Mouse (Mus musculus) kidney, embryonic 16.5 days (tissue): Measurements from ENCODE around the gene BC030500. TPM values are rescaled to one million over a fixed set of nuclear protein-coding genes. Genes with fewer than 3 reads are reported as not detected.

ENCODE experiments used
- ATAC-seq: fragments of 200-750 bp; cut with Nextera tagmentation; 2 replicates; pipeline ENCODE4 v1.8.0; 2017; ENCODE audit warnings: moderate TSS enrichment; ENCODE audit not compliant: low FRiP score, low TSS enrichment
- H3K27ac ChIP-seq: fragments of 300-500 bp; sonication (generic); 2 replicates; pipeline ENCODE4 v1.5.1; 2014; ENCODE audit warnings: low read length
- H3K27me3 ChIP-seq: fragments of 300-500 bp; sonication (generic); 2 replicates; pipeline ENCODE4 v1.6.1; 2014; ENCODE audit warnings: low read length, control low read depth, mixed read lengths; ENCODE audit not compliant: insufficient read depth
- H3K36me3 ChIP-seq: fragments of 300-500 bp; sonication (generic); 2 replicates; pipeline ENCODE4 v1.6.1; 2014; ENCODE audit warnings: low read length, control low read depth, mixed read lengths; ENCODE audit not compliant: insufficient read depth
- H3K4me1 ChIP-seq: fragments of 300-500 bp; sonication (generic); 2 replicates; pipeline ENCODE4 v1.6.1; 2014; ENCODE audit warnings: low read length, control low read depth, mixed read lengths; ENCODE audit not compliant: insufficient read depth
- H3K4me2 ChIP-seq: fragments of 300-500 bp; sonication (generic); replicated peaks from 2 replicates; pipeline ENCODE4 v1.6.1; 2014; ENCODE audit warnings: low read depth, low read length
- H3K4me3 ChIP-seq: fragments of 300-500 bp; sonication (generic); 2 replicates; pipeline ENCODE4 v1.5.1; 2014; ENCODE audit warnings: mild to moderate bottlenecking, low read length
- H3K9ac ChIP-seq: fragments of 300-500 bp; sonication (generic); replicated peaks from 2 replicates; pipeline ENCODE4 v1.6.1; 2014; ENCODE audit warnings: low read length
- H3K9me3 ChIP-seq: fragments of 300-500 bp; sonication (generic); 2 replicates; pipeline ENCODE4 v1.6.1; 2016; ENCODE audit warnings: low read length, control low read depth
- WGBS: fragments of 180-500 bp; shearing (Covaris S2); extraction: QIAGEN DNeasy Blood & Tissue Kit; methylation state at CpG from one replicate; pipeline ENCODE4 v1.1.7; 2014; 5-methylcytosine and 5-hydroxymethylcytosine counted together
- polyA plus RNA-seq: library from polyadenylated mRNA; unstranded; fragments of >200 nt; fragmentation: Nextera tagmentation; extraction: Ambion mirVana; gene quantifications from 2 replicates; pipeline ENCODE4 v1.2.1, GENCODE M21; 2015

BC030500 gene
- polyA plus RNA-seq, 1 experiment from 2014 or later, result 3.3 TPM

GRCm38 (mm10) chr8:58943773-58944172 lies 32.2 kb downstream of the BC030500 start:
- WGBS, result 89% methylated on average over 4 of the region's 4 CpGs
- no peaks in the 10 kb centered on the region for H3K27me3 ChIP-seq
- no peak overlapping the region for H3K27ac ChIP-seq
- no peak overlapping the region for H3K9ac ChIP-seq
- H3K36me3 ChIP-seq, result no peaks in the 10 kb centered on the region
- H3K4me2 ChIP-seq, result no peak overlapping the region
- H3K9me3 ChIP-seq, result no peaks in the 10 kb centered on the region
- H3K4me3 ChIP-seq, result no peak overlapping the region
- H3K4me1 ChIP-seq, result no peaks in the 10 kb centered on the region
- no peak for ATAC-seq

- H3K9ac ChIP-seq, result no peak overlapping the region
- H3K27me3 ChIP-seq, result no peaks in the 10 kb centered on the region
- H3K4me2 ChIP-seq, result no peak overlapping the region
- H3K36me3 ChIP-seq, result no peaks in the 10 kb centered on the region
- 86% methylated on average over 5 of the region's 5 CpGs for WGBS
- no peak overlapping the region for H3K4me3 ChIP-seq
- H3K27ac ChIP-seq, result no peak overlapping the region
- ATAC-seq, result no peak
- no peaks in the 10 kb centered on the region for H3K4me1 ChIP-seq
- H3K9me3 ChIP-seq, result no peaks in the 10 kb centered on the region
Observed at GRCm38 (mm10) chr8:58957195-58957739, 45.7 kb downstream of the BC030500 start.

Other genes starting within 250 kb of the BC030500 start
- 1.4 and 1.8 TPM in 2 replicates for gene Galntl6, start 885 bp downstream of the BC030500 start, polyA plus RNA-seq